Mouse (Mus musculus) adrenal gland, adult (tissue): ENCODE results near the gene Gpsm3.
A peak's percentile ranks its signal among the peaks of the same experiment; 100 is the strongest.

Experiments used
- DNase-seq, 2 experiments: peaks; one replicate each; pipeline ENCODE4 v3.0.0; 2022 to 2023; ENCODE audit warnings: low spot score in 1 of 2; ENCODE audit not compliant: inconsistent age in 2 of 2

The Gpsm3 gene

GRCm38 (mm10) chr17:34582528-34582927 lies 7.1 kb upstream of the Gpsm3 start:
- no peak for DNase-seq

GRCm38 (mm10) chr17:34583397-34583796 lies 6.2 kb upstream of the Gpsm3 start:
- DNase-seq = peak; percentile 36 to 77

DNA sequence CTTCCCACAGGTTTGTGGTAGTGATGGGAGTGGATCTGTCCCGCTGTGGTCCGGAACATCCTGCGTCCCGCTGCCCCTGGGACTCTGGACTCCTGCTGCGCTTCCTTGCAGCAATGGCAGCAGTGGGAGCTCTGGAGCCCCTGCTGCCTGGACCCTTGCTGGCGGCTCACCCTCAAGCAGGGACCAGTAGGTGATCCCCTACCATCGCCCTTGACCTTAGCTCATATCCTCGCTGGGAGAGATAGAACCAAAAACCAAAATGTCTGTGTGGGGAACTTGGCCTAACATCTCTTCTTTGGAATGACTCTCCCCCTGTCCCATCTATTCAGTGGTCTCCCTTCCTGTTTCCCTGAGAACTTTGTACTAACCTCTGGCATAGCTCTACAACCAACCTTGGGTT lies 5.8 kb upstream of the Gpsm3 start:
- no peak for DNase-seq

DNA sequence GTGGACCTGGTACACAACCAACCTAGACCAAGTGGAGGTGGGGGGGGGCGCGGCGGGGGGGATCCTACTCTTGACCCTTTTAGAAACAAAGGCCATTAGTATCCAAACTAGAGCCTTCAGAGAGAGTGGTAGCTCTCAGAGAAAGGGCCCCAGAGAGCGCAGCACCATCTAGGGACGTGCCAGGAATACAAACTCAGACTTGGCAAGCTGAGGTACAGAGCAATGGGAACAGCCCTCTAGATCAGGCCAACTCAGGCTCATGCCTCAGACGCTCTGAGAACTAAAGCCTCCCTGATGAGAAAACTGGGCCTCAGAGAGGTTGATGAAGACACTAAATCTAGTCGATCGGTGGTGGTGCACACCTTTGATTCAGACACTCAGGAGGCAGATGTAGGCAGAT lies 4.5 kb upstream of the Gpsm3 start:
- no peak for DNase-seq

GRCm38 (mm10) chr17:34585877-34586771 lies 3.5 kb upstream of the Gpsm3 start:
- DNase-seq = peak in 1 of 2 experiments; percentile 44

DNA sequence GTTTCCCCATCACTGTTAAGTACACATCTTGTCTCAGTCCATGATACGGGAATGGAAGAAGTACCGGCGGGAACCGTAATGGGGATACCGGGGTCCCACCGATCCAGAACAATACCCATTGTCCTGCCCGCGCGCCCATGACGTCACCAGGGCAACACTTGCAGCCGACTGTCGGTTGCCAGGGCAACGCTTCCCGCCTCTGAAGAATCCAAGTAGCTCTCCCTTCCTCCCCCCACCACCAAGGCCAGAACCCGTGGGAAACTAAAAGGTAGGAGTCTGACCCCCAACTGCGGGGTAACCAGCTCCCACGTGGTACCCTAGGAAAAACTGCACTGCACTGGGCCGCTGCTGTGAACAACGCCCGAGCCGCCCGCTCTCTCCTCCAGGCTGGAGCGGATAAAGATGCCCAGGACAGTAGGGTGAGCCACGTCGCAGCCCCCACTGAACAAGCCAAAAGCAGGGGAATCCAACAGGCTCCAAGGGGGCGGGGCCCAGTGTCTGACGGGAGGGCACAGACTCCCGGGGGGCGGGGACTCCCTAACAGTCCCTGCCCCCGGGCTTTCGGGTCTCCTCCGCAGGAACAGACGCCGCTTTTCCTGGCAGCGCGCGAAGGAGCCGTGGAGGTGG lies 2.7 kb upstream of the Gpsm3 start:
- DNase-seq = peak; percentile 87 to 92

- DNase-seq = peak; percentile 98 to 99
Measured at GRCm38 (mm10) chr17:34587423-34587811, 2.2 kb upstream of the Gpsm3 start.

DNA sequence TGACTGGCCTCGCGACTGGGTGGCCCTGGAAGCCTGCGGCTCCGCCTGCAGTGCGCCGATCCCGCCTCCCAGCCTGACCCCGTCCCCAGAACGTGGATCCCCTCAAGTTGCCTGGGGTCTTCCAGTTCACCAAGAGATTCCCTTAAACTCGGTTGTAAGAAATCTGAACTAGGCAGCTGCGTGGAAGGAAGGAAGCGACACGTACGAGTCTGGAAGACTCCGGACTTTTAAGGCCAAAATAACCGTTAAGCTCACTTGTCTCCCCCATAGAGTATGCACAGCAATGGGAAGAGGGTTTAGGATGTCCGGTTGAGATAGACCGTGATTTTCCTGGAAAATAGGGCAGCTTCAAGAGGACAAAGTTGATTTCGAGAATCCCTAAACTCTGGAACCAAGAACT lies 1.8 kb upstream of the Gpsm3 start:
- DNase-seq = no peak

DNA sequence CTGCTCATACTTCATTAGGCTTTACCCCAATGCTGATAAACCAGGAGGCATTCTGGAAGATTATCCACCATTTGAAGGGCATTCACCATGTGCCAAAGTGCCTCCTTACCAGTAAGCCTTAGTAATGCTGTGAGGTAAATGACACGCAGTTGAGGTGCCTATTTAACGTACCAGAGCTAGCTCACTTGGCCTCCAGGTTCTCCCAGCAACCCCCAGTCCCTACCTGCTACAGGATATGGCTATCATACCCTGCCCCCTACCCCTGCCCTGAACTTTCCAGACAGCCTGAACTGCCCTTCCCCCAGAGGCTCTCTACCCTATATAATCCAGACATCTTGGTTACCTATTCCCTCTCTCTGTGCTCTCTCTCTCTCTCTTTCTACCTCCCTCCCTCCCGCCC lies 839 bp upstream of the Gpsm3 start:
- peak in 1 of 2 experiments; percentile 42 for DNase-seq

DNA sequence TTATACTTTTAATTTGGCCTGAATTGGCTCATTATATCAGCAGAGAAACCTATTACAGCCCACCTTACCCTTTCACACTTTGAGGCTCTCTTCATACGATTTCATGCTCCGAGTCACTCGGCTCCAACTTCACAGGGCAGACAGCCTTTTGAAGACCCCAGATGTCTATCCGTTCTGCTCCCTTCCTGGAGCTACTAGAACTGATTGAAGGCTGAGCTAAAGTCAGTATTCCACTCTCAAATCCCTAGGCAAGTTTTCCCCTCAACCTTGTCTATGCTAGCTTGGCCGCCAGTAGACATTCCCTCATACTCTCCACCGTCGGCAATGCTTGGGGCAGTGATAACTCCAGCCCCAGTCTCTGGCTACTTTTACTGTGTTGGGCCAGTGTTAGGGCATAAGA lies 400 bp upstream of the Gpsm3 start:
- peak in 1 of 2 experiments; percentile 35 for DNase-seq

DNA sequence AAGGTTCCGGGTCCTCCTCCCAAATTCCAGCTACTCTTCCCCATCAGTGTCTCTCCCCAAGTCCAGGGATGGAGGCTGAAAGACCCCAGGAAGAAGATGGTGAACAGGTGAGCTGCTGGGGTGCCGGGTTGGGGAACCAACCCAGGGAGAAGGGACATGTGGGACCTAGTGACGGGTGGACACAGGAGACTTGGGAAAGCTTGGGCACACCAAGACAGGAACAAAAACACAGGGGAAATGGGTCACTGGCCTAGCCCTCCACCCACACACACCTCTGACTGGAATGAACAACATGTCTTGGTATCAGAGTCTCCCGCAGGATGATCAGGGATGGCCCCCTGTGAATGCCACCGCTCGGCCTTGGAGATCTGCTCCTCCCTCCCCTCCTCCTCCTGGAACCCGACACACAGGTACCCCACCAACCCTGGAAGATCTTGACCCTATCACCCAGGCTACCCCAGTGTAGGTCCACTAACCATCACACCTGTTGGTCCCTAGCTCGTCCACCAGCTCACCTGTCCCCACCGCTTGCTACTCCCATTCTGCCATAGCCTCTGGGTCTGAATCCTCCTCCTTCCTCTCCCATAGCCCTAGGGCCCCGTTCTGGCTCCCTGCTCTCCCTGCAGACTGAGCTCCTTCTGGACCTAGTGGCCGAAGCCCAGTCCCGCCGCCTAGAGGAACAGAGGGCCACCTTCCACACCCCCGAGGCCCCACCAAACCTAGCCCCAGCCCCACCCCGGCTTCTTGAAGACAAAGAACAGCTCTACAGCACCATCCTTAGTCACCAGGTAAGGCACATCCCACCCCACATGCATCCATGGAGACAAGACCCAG lies 765 bp downstream of the Gpsm3 start:
- DNase-seq = peak; percentile 38 to 58

GRCm38 (mm10) chr17:34591029-34591993 lies 1.7 kb downstream of the Gpsm3 start, which contains the start of gene Pbx2:
TSS of gene Pbx2 (plus strand) at chr17:34591266.
- DNase-seq = peak; percentile 37 to 72

DNA sequence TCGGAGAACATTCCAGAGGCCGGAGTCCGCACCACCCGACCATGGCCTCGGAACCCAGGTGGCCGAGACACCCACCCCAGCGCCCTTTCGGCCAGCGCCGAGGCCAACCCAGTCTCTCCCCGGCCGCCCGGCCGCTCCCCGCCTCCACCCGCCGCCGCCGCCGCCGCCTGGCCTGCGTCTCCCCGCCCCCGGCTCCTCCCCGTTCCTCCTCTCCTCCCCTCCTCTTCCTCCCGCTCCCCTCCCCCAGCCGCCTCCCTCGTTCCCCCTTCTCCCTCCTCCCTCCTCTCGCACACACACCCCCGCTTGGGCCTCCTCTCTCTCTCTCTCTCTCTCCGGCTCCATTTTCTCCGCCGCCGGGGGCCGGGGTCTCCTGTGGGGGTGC lies 2.4 kb downstream of the Gpsm3 start:
- DNase-seq = peak; percentile 92 to 96

DNA sequence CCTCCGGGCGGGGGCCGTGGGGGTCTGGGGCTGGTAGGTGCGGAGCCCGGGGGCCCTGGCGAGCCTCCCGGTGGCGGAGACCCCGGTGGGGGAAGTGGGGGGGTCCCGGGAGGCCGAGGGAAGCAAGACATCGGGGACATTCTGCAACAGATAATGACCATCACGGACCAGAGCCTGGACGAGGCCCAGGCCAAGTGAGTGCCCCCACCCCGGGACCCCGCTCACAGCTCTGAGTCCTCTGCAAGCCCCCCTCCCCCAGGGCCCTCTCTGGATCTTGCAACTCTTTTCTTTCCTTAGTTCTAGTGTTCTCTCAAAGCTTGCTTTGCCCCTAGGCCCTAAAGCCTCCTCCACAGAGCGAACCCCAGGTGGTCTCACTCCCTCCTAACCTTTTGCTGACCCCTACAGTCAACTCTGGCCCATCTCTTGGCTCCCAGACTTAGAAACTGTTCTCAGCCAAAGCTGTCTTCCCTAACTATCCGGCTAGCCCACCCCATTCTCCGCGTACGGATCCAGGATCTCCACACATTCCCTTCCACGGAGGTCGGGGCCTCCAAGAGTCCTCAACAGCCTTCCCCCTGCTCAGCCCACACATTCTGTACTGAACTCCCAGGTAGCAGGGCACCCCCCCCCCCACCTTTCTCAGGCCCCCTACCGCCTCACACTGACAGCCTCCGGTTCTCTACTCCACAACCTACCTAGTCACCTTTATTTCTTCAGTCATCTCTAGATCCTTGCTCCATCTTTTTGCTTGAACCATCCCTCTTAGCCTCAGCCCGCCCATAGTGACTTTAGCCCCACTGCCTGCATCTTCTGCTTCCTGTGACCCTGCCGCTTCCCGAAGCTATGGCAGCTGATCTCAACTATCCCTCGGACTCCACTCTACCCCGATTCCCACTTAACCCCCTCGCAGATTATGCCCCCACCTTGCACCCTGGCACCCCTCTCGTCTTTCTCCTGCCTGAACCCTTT lies 3.3 kb downstream of the Gpsm3 start:
- DNase-seq = peak; percentile 56 to 78

DNA sequence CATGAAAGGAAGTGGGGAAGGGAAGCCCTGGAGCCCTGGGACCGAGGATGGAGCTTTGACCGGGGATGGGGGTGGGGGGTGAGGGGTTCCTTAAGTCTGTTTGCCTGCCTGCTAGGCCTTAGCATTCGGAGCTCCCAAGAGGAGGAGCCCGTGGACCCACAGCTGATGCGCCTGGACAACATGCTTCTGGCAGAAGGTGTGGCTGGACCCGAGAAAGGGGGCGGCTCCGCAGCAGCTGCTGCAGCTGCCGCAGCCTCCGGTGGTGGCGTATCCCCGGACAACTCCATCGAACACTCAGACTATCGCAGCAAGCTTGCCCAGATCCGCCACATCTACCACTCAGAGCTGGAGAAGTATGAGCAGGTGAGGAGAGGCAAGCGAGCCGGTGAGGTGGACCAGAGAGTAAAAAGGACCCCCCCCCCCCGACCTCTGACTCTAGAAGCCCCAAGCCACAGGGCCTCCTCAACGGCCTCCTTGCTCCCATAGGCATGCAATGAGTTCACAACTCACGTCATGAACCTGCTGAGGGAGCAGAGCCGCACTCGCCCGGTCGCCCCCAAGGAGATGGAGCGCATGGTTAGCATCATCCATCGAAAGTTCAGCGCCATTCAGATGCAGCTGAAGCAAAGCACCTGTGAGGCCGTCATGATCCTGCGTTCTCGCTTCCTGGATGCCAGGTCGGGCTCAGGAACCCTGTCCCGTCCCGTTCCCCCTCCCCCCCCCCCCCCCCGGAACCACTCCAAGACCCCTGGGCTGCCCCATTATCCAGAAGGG lies 4.3 kb downstream of the Gpsm3 start:
- DNase-seq = peak; percentile 34 to 54

GRCm38 (mm10) chr17:34596098-34596497 lies 6.5 kb downstream of the Gpsm3 start:
- DNase-seq = no peak

GRCm38 (mm10) chr17:34597566-34598095 lies 8.0 kb downstream of the Gpsm3 start, which contains the start of gene Ager:
TSS of gene Ager (plus strand) at chr17:34597862.
- DNase-seq = peak in 1 of 2 experiments; percentile 46

DNA sequence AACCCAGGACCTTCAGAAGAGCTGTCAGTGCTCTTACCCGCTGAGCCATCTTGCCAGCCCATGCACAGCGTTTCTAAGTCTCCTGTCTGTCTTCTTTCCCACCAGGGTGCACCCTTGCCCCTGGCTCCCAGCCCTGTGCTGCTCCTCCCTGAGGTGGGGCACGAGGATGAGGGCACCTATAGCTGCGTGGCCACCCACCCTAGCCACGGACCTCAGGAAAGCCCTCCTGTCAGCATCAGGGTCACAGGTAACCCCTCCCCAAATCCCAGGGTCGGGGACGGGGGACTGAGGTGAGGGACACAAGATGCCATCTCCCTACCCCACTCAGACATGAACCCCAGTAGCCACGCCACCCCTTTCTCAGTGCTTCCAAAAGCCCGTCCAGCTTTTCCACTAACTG lies 10.3 kb downstream of the Gpsm3 start:
- peak; percentile 21 to 43 for DNase-seq
